Mouse (Mus musculus): ENCODE data around the gene Gpank1.

Gpank1 gene

GRCm38 (mm10) chr17:35131500-35132173, 10.4 kb downstream of the Gpank1 start, which contains the start of gene Apom:
Apom (minus strand) TSS chr17:35132050.
- DNase-seq (ENCODE audit: low read depth, low spot score), result no peak

GRCm38 (mm10) chr17:35132174-35132560, 10.9 kb downstream of the Gpank1 start:
- DNase-seq (ENCODE audit: low read depth, low spot score), result no peak

GRCm38 (mm10) chr17:35133517-35133916, 12.3 kb downstream of the Gpank1 start:
- DNase-seq (ENCODE audit: low read depth, low spot score), result no peak

GRCm38 (mm10) chr17:35134801-35135590, 13.7 kb downstream of the Gpank1 start, which contains the start of gene Bag6:
Bag6 (plus strand) TSS chr17:35135178.
- peak; percentile 98 for DNase-seq (ENCODE audit: low read depth, low spot score)

- no peak for DNase-seq (ENCODE audit: low read depth, low spot score)
Observed at GRCm38 (mm10) chr17:35135591-35136320, 14.5 kb downstream of the Gpank1 start.

- DNase-seq (ENCODE audit: low read depth, low spot score), result no peak
Observed at GRCm38 (mm10) chr17:35139269-35139668, 18.0 kb downstream of the Gpank1 start.

GRCm38 (mm10) chr17:35140490-35140996, 19.3 kb downstream of the Gpank1 start:
- DNase-seq (ENCODE audit: low read depth, low spot score), result no peak

GRCm38 (mm10) chr17:35141971-35142370, 20.7 kb downstream of the Gpank1 start:
- DNase-seq (ENCODE audit: low read depth, low spot score), result no peak

GRCm38 (mm10) chr17:35146139-35146538, 24.9 kb downstream of the Gpank1 start:
- no peak for DNase-seq (ENCODE audit: low read depth, low spot score)

- no peak for DNase-seq (ENCODE audit: low read depth, low spot score)
Observed at GRCm38 (mm10) chr17:35147348-35147747, 26.1 kb downstream of the Gpank1 start.

GRCm38 (mm10) chr17:35147922-35148639, 26.8 kb downstream of the Gpank1 start:
- DNase-seq (ENCODE audit: low read depth, low spot score), result no peak

GRCm38 (mm10) chr17:35152121-35152520, 30.9 kb downstream of the Gpank1 start:
- DNase-seq (ENCODE audit: low read depth, low spot score), result no peak

- DNase-seq (ENCODE audit: low read depth, low spot score), result no peak
Observed at GRCm38 (mm10) chr17:35153077-35153476, 31.8 kb downstream of the Gpank1 start.

- DNase-seq (ENCODE audit: low read depth, low spot score), result no peak
Observed at GRCm38 (mm10) chr17:35153931-35154330, 32.7 kb downstream of the Gpank1 start.

- no peak for DNase-seq (ENCODE audit: low read depth, low spot score)
Observed at GRCm38 (mm10) chr17:35154616-35155015, 33.4 kb downstream of the Gpank1 start.

GRCm38 (mm10) chr17:35155451-35155850, 34.2 kb downstream of the Gpank1 start:
- DNase-seq (ENCODE audit: low read depth, low spot score), result no peak

- DNase-seq (ENCODE audit: low read depth, low spot score), result no peak
Observed at GRCm38 (mm10) chr17:35156461-35157200, 35.4 kb downstream of the Gpank1 start.

- DNase-seq (ENCODE audit: low read depth, low spot score), result no peak
Observed at GRCm38 (mm10) chr17:35157254-35157653, 36.0 kb downstream of the Gpank1 start.

GRCm38 (mm10) chr17:35157661-35158175, 36.5 kb downstream of the Gpank1 start:
- no peak for DNase-seq (ENCODE audit: low read depth, low spot score)

- no peak for DNase-seq (ENCODE audit: low read depth, low spot score)
Observed at GRCm38 (mm10) chr17:35158850-35159593, 37.8 kb downstream of the Gpank1 start.

All from CD4-positive, CD25-positive, alpha-beta regulatory T cell, adult 2 months (primary cell).